Mouse (Mus musculus): ENCODE measurements around the gene Gm815. TPM values are rescaled to one million over a fixed set of nuclear protein-coding genes. Genes with fewer than 3 reads are reported as not detected.

The Gm815 gene
- polyA plus RNA-seq (2015; fragmentation: Nextera tagmentation; extraction: Ambion mirVana) = not detected in 2 replicates

GRCm38 (mm10) chr19:26885616-26886015 is at the start of gene Gm815:
Gene Gm815 (plus strand): TSS chr19:26885881.
- H3K36me3 ChIP-seq = no peaks in the 10 kb centered on the region
- no peak within 1 kb of the TSS for H3K27ac ChIP-seq
- H3K4me2 ChIP-seq (replicated peaks) = no peak within 1 kb of the TSS
- H3K9me3 ChIP-seq = no peaks in the 10 kb centered on the region
- no peaks in the 10 kb centered on the region for H3K27me3 ChIP-seq (replicated peaks)
- no peak within 1 kb of the TSS for H3K9ac ChIP-seq
- 79% methylated on average over 6 of the region's 6 CpGs for WGBS
- ATAC-seq = no peak
- no peak within 1 kb of the TSS for H3K4me3 ChIP-seq (replicated peaks)
- H3K4me1 ChIP-seq (replicated peaks) = no peaks in the 10 kb centered on the region

GRCm38 (mm10) chr19:26837626-26838025 is 48.1 kb upstream of the Gm815 start:
- 33% methylated on average over 1 of the region's 1 CpGs for WGBS
- ATAC-seq = no peak
- no peak overlapping the region for H3K9ac ChIP-seq
- no peak overlapping the region for H3K4me2 ChIP-seq (replicated peaks)
- no peaks in the 10 kb centered on the region for H3K36me3 ChIP-seq
- no peaks in the 10 kb centered on the region for H3K4me1 ChIP-seq (replicated peaks)
- no peak overlapping the region for H3K27ac ChIP-seq
- H3K9me3 ChIP-seq = no peaks in the 10 kb centered on the region
- H3K27me3 ChIP-seq (replicated peaks) = no peaks in the 10 kb centered on the region
- no peak overlapping the region for H3K4me3 ChIP-seq (replicated peaks)

GRCm38 (mm10) chr19:26843896-26844295 is 41.8 kb upstream of the Gm815 start:
- H3K4me2 ChIP-seq (replicated peaks) = no peak overlapping the region
- 88% methylated on average over 6 of the region's 6 CpGs for WGBS

DNA sequence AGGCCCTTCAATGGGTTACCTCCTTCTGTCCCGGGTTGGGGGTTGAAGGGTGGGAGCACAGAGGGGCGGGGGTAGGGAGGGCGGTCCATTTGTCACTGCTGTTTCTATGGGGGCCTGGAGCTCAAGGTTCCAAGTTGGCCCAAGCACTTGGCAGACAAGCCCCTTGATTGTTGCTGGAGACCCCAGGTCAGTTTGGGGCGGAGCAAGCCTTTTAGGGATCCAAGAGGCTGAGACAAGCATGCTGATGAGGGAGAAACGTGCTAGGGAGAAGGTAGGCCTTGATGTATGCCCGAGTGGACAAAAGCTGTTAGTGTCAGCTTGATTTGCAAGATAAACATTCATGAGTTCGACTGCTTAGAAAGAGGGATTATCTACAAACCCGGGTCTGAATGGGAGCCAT is 40.9 kb upstream of the Gm815 start:
- 17% methylated on average over 8 of the region's 8 CpGs for WGBS
- H3K27me3 ChIP-seq (replicated peaks) = no peaks in the 10 kb centered on the region
- peak overlapping the region; percentile 56 for H3K4me2 ChIP-seq (replicated peaks)
- ATAC-seq = peak; percentile 44
- 0 out of 2 replicates have a peak overlapping the region, but pooled peaks have one; percentile 89 for H3K27ac ChIP-seq
- no peaks in the 10 kb centered on the region for H3K9me3 ChIP-seq
- 0 out of 2 replicates have a peak overlapping the region, but pooled peaks have one; percentile 52 for H3K4me3 ChIP-seq (replicated peaks)
- no peak overlapping the region for H3K9ac ChIP-seq
- no peaks in the 10 kb centered on the region for H3K36me3 ChIP-seq
- peaks cover 5% of the 10 kb centered on the region for H3K4me1 ChIP-seq (replicated peaks)

More at GRCm38 (mm10) chr19:26843896-26844295, 41.8 kb upstream of the Gm815 start:
- Histone ChIP-seq H3K9me3 (no peaks in the 10 kb centered on the region), H3K4me3 (replicated peaks) (no peak overlapping the region), H3K27ac (no peak overlapping the region), H3K4me1 (replicated peaks) (peaks cover 5% of the 10 kb centered on the region), H3K36me3 (no peaks in the 10 kb centered on the region), H3K27me3 (replicated peaks) (no peaks in the 10 kb centered on the region), H3K9ac (no peak overlapping the region)
- ATAC-seq = no peak

DNA sequence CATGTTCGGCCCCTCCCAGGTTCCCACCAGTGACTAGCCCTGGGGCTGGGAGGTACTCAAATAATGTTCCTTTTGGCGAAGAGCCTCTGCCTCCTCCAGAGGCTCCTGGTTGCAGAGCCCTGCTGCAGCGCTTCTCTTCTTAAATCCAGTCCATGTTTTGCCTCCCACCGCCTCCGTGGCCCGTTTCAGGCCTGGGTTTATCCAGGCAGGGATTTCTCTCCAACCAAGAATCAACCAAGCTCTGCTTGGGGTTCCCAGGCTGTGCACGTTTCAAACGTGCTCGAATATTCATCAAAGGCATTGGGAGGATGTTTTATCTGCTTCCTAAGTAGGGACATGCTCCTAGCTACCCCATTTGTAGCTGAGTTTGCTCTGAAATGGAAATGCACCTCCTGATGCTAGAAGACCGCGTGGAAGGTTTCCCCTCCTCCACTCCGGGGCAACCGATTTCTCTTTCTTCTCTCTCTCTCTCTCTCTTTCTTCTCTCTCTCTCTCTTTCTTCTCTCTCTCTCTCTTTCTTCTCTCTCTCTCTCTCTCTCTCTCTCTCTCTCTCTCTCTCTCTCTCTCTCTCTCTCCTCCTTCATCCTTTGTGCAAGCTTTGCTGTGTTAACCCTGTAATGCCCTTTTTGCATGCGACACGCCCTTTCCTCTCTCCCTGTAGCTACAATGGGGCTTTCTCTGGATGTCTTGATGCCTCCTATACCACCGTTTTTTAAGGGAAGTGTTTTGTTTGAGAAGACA is 40.2 kb upstream of the Gm815 start:
- no peaks in the 10 kb centered on the region for H3K36me3 ChIP-seq
- H3K4me2 ChIP-seq (replicated peaks) = peak overlapping the region; percentile 56
- peak; percentile 97 for ATAC-seq
- H3K27me3 ChIP-seq (replicated peaks) = no peaks in the 10 kb centered on the region
- peak overlapping the region; percentile 54 for H3K9ac ChIP-seq
- WGBS = under 1% methylated on average over 16 of the region's 16 CpGs
- H3K4me1 ChIP-seq (replicated peaks) = peaks cover 5% of the 10 kb centered on the region
- peak overlapping the region; percentile 52 for H3K4me3 ChIP-seq (replicated peaks)
- peak overlapping the region; percentile 89 for H3K27ac ChIP-seq
- no peaks in the 10 kb centered on the region for H3K9me3 ChIP-seq

- Histone ChIP-seq H3K4me3 (replicated peaks) (peak overlapping the region; percentile 52), H3K27me3 (replicated peaks) (no peaks in the 10 kb centered on the region), H3K9me3 (no peaks in the 10 kb centered on the region), H3K9ac (peak overlapping the region; percentile 54; the same call in 1 of the 2 replicates), H3K36me3 (no peaks in the 10 kb centered on the region), H3K4me2 (replicated peaks) (peak overlapping the region; percentile 56), H3K4me1 (replicated peaks) (peaks cover 5% of the 10 kb centered on the region), H3K27ac (peak overlapping the region; percentile 89)
- 3% methylated on average over 1 of the region's 1 CpGs for WGBS
- peak; percentile 5; the same call in 1 of the 2 replicates for ATAC-seq
These were observed 39.7 kb upstream of the Gm815 start for GRCm38 (mm10) chr19:26846017-26846285.

- 54% methylated on average over 10 of the region's 10 CpGs for WGBS
- H3K4me2 ChIP-seq (replicated peaks) = no peak overlapping the region
These were observed 34.5 kb upstream of the Gm815 start for GRCm38 (mm10) chr19:26851017-26851782.

GRCm38 (mm10) chr19:26852325-26852900 is 33.3 kb upstream of the Gm815 start:
- peak; percentile 36; the same call in 1 of the 2 replicates for ATAC-seq
- Histone ChIP-seq H3K27me3 (replicated peaks) (no peaks in the 10 kb centered on the region), H3K4me1 (replicated peaks) (no peaks in the 10 kb centered on the region; the same call in 1 of the 2 replicates), H3K4me2 (replicated peaks) (no peak overlapping the region), H3K9ac (no peak overlapping the region), H3K36me3 (no peaks in the 10 kb centered on the region), H3K4me3 (replicated peaks) (no peak overlapping the region), H3K9me3 (no peaks in the 10 kb centered on the region), H3K27ac (no peak overlapping the region)
- 33% methylated on average over 10 of the region's 10 CpGs for WGBS

More at GRCm38 (mm10) chr19:26851017-26851782, 34.5 kb upstream of the Gm815 start:
- no peaks in the 10 kb centered on the region for H3K9me3 ChIP-seq
- no peaks in the 10 kb centered on the region for H3K36me3 ChIP-seq
- H3K9ac ChIP-seq = no peak overlapping the region
- H3K27me3 ChIP-seq (replicated peaks) = no peaks in the 10 kb centered on the region
- no peak for ATAC-seq
- H3K27ac ChIP-seq = 0 out of 2 replicates have a peak overlapping the region, but pooled peaks have one; percentile 22
- H3K4me1 ChIP-seq (replicated peaks) = no peaks in the 10 kb centered on the region; the same call in 1 of the 2 replicates
- H3K4me3 ChIP-seq (replicated peaks) = no peak overlapping the region

DNA sequence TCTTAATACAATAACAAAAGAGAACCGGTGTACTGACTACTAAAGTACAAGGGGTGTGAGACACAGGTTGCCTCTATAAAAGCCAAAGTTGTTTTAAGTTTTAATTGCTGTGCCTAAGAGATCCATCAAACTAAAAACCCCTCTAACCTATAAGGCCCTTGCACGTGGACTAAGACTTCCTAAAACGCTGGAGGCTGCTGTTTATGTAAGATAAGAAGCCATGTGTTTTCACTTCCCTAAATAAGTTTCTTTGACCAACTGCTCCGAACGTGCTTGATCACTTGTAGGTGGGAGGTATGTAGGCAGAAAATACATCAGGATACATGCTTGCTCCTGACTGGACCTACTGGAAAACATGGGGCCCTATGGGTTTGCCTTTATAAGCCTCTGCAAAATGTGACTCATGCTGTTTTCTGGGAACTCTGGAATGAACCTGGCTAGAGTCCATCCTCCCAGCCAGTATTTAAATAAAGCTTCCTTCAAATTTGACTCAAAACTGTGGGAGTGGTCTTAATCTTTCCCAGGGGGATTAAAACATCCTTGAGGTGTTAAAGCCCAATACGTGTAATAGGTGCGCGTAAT is 31.9 kb upstream of the Gm815 start:
- 62% methylated on average over 8 of the region's 8 CpGs for WGBS
- H3K4me3 ChIP-seq (replicated peaks) = no peak overlapping the region
- H3K4me1 ChIP-seq (replicated peaks) = no peaks in the 10 kb centered on the region; the same call in 1 of the 2 replicates
- no peak overlapping the region for H3K4me2 ChIP-seq (replicated peaks)
- no peaks in the 10 kb centered on the region for H3K36me3 ChIP-seq
- H3K27ac ChIP-seq = no peak overlapping the region
- ATAC-seq = no peak
- no peaks in the 10 kb centered on the region for H3K9me3 ChIP-seq
- no peak overlapping the region for H3K9ac ChIP-seq
- no peaks in the 10 kb centered on the region for H3K27me3 ChIP-seq (replicated peaks)

DNA sequence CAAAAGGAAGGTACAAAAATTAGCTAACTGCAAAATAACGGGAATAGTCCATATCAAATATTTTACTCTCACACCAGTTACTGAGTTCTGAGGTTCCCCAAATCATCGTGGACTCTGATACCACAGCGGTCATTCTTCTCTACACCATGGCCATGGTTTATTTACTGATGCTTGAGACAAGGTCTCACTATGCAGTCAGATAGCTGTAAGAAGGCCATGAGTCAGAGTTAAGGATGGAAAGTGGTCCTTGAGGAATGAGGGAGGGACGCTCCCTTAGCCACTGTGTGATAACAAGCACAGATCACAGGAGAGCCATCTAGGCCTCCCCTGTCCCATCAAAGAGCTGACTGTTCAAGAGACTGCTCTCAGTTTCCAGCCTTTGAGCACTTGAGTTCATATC is 31.0 kb upstream of the Gm815 start:
- H3K27ac ChIP-seq = no peak overlapping the region
- no peaks in the 10 kb centered on the region; the same call in 1 of the 2 replicates for H3K4me1 ChIP-seq (replicated peaks)
- H3K9me3 ChIP-seq = no peaks in the 10 kb centered on the region
- H3K9ac ChIP-seq = no peak overlapping the region
- WGBS = 92% methylated on average over 4 of the region's 4 CpGs
- no peak for ATAC-seq
- no peak overlapping the region for H3K4me3 ChIP-seq (replicated peaks)
- H3K27me3 ChIP-seq (replicated peaks) = no peaks in the 10 kb centered on the region
- H3K36me3 ChIP-seq = no peaks in the 10 kb centered on the region
- H3K4me2 ChIP-seq (replicated peaks) = no peak overlapping the region

- ATAC-seq = no peak
- no peak overlapping the region for H3K4me2 ChIP-seq (replicated peaks)
- no peak overlapping the region for H3K4me3 ChIP-seq (replicated peaks)
- 67% methylated on average over 7 of the region's 7 CpGs for WGBS
- H3K27me3 ChIP-seq (replicated peaks) = no peaks in the 10 kb centered on the region
- H3K36me3 ChIP-seq = no peaks in the 10 kb centered on the region
- H3K4me1 ChIP-seq (replicated peaks) = no peaks in the 10 kb centered on the region; the same call in 1 of the 2 replicates
- no peak overlapping the region for H3K27ac ChIP-seq
- H3K9me3 ChIP-seq = no peaks in the 10 kb centered on the region
- H3K9ac ChIP-seq = no peak overlapping the region
These were observed 30.5 kb upstream of the Gm815 start for GRCm38 (mm10) chr19:26855152-26855551.
